Mouse (Mus musculus) E14TG2a.4 (cell line): ENCODE measurements around the gene Fancg.

Experiments
- H3K27me3 ChIP-seq: 2 replicates; pipeline ENCODE4 v1.6.1; 2014; ENCODE audit warnings: low read length, control low read depth; ENCODE audit not compliant: insufficient read depth
- H3K36me3 ChIP-seq: 2 replicates; pipeline ENCODE4 v1.6.1; 2014; ENCODE audit warnings: low read length, control low read depth; ENCODE audit not compliant: insufficient read depth
- H3K4me1 ChIP-seq: replicated peaks from 2 replicates; pipeline ENCODE4 v1.6.1; 2014; ENCODE audit warnings: low read depth, low read length, control low read depth
- H3K4me3 ChIP-seq: replicated peaks from 2 replicates; pipeline ENCODE4 v1.5.1; 2014; ENCODE audit warnings: mild to moderate bottlenecking, low read length
- H3K9me3 ChIP-seq: 2 replicates; pipeline ENCODE4 v1.6.1; 2014; ENCODE audit warnings: low read length, control low read depth
- CTCF ChIP-seq: conservative IDR thresholded peaks from 2 replicates; pipeline ENCODE4 v1.5.1; 2014; ENCODE audit warnings: low read length
- NANOG ChIP-seq: IDR thresholded peaks from 2 replicates; pipeline ENCODE4 v1.6.1; 2014; ENCODE audit warnings: borderline replicate concordance, low read length, mixed read lengths
- POU5F1 ChIP-seq: IDR thresholded peaks from 2 replicates; pipeline ENCODE4 v1.6.1; 2014; ENCODE audit warnings: low read length, borderline replicate concordance

Gene Fancg

GRCm38 (mm10) chr4:42952563-42952962 lies 57.7 kb downstream of the Fancg start:
- no peaks in the 10 kb centered on the region for H3K9me3 ChIP-seq
- H3K36me3 ChIP-seq: peaks cover 49% of the 10 kb centered on the region
- peaks cover 7% of the 10 kb centered on the region for H3K27me3 ChIP-seq
- peaks cover 80% of the 10 kb centered on the region for H3K4me1 ChIP-seq
- no peak for TF ChIP-seq NANOG
- TF ChIP-seq CTCF: no peak
- no peak for TF ChIP-seq POU5F1
- H3K4me3 ChIP-seq: 0 out of 2 replicates have a peak overlapping the region, but pooled peaks have one; percentile 4
